Mouse (Mus musculus): ENCODE data around the gene Grb10. TPM values are rescaled to one million over a fixed set of nuclear protein-coding genes. Genes with fewer than 3 reads are reported as not detected.
A peak's percentile ranks its signal among the peaks of the same experiment; 100 is the strongest.

Gene Grb10
- polyA plus RNA-seq, 1 experiment = 27.2 TPM

- Histone ChIP-seq H3K4me1 (ENCODE audit: control insufficient read depth, insufficient read depth, low read length) (no peaks in the 10 kb centered on the region), H3K4me3 (ENCODE audit: insufficient read depth, low read length) (no peak overlapping the region), H3K27ac (ENCODE audit: insufficient read depth, low read length) (no peak overlapping the region)
- TF ChIP-seq CTCF (IDR thresholded peaks at IDR 0.05; ENCODE audit: extremely low read depth, insufficient read depth, low read length) (no peak), POLR2A (IDR thresholded peaks at IDR 0.05; ENCODE audit: extremely low read depth, insufficient read depth, low read length) (no peak)
Observed at GRCm38 (mm10) chr11:12035324-12035723, 3.2 kb downstream of the Grb10 start.

- Histone ChIP-seq H3K4me3 (ENCODE audit: insufficient read depth, low read length) (no peak overlapping the region), H3K27ac (ENCODE audit: insufficient read depth, low read length) (no peak overlapping the region), H3K4me1 (ENCODE audit: control insufficient read depth, insufficient read depth, low read length) (no peaks in the 10 kb centered on the region)
- TF ChIP-seq CTCF (IDR thresholded peaks at IDR 0.05; ENCODE audit: extremely low read depth, insufficient read depth, low read length) (no peak), POLR2A (IDR thresholded peaks at IDR 0.05; ENCODE audit: extremely low read depth, insufficient read depth, low read length) (no peak)
Observed at GRCm38 (mm10) chr11:12034781-12035180, 3.7 kb downstream of the Grb10 start.

- Histone ChIP-seq H3K4me1 (ENCODE audit: control insufficient read depth, insufficient read depth, low read length) (no peaks in the 10 kb centered on the region), H3K4me3 (ENCODE audit: insufficient read depth, low read length) (no peak overlapping the region), H3K27ac (ENCODE audit: insufficient read depth, low read length) (no peak overlapping the region)
- no peak for TF ChIP-seq POLR2A (IDR thresholded peaks at IDR 0.05; ENCODE audit: extremely low read depth, insufficient read depth, low read length)
- TF ChIP-seq CTCF (IDR thresholded peaks at IDR 0.05; ENCODE audit: extremely low read depth, insufficient read depth, low read length) = no peak
Observed at GRCm38 (mm10) chr11:12034371-12034770, 4.1 kb downstream of the Grb10 start.

- Histone ChIP-seq H3K4me3 (ENCODE audit: insufficient read depth, low read length) (no peak overlapping the region), H3K4me1 (ENCODE audit: control insufficient read depth, insufficient read depth, low read length) (no peaks in the 10 kb centered on the region), H3K27ac (ENCODE audit: insufficient read depth, low read length) (no peak overlapping the region)
- TF ChIP-seq POLR2A (IDR thresholded peaks at IDR 0.05; ENCODE audit: extremely low read depth, insufficient read depth, low read length) = no peak
- no peak for TF ChIP-seq CTCF (IDR thresholded peaks at IDR 0.05; ENCODE audit: extremely low read depth, insufficient read depth, low read length)
Observed at GRCm38 (mm10) chr11:12032831-12033230, 5.7 kb downstream of the Grb10 start.

GRCm38 (mm10) chr11:12026638-12027037, 11.8 kb downstream of the Grb10 start:
- Histone ChIP-seq H3K27ac (ENCODE audit: insufficient read depth, low read length) (peak overlapping the region; percentile 88), H3K4me1 (ENCODE audit: control insufficient read depth, insufficient read depth, low read length) (peaks cover 2% of the 10 kb centered on the region; the same call in 1 of the 2 replicates), H3K4me3 (ENCODE audit: insufficient read depth, low read length) (peak overlapping the region; percentile 63)
- no peak for TF ChIP-seq CTCF (IDR thresholded peaks at IDR 0.05; ENCODE audit: extremely low read depth, insufficient read depth, low read length)

- H3K4me3 ChIP-seq (ENCODE audit: insufficient read depth, low read length) = peak overlapping the region; percentile 63
- H3K4me1 ChIP-seq (ENCODE audit: control insufficient read depth, insufficient read depth, low read length) = peaks cover 2% of the 10 kb centered on the region; the same call in 1 of the 2 replicates
- H3K27ac ChIP-seq (ENCODE audit: insufficient read depth, low read length) = peak overlapping the region; percentile 91
- no peak for TF ChIP-seq POLR2A (IDR thresholded peaks at IDR 0.05; ENCODE audit: extremely low read depth, insufficient read depth, low read length)
- 0 out of 2 replicates have a peak, but pooled peaks have one; percentile 14 for TF ChIP-seq CTCF (IDR thresholded peaks at IDR 0.05; ENCODE audit: extremely low read depth, insufficient read depth, low read length)
Observed at GRCm38 (mm10) chr11:12025756-12026593, 12.5 kb downstream of the Grb10 start.

GRCm38 (mm10) chr11:12025392-12025755, 13.1 kb downstream of the Grb10 start:
- no peak for TF ChIP-seq CTCF (IDR thresholded peaks at IDR 0.05; ENCODE audit: extremely low read depth, insufficient read depth, low read length)
- TF ChIP-seq POLR2A (IDR thresholded peaks at IDR 0.05; ENCODE audit: extremely low read depth, insufficient read depth, low read length) = no peak
- Histone ChIP-seq H3K4me3 (ENCODE audit: insufficient read depth, low read length) (peak overlapping the region; percentile 63), H3K27ac (ENCODE audit: insufficient read depth, low read length) (peak overlapping the region; percentile 91), H3K4me1 (ENCODE audit: control insufficient read depth, insufficient read depth, low read length) (peaks cover 2% of the 10 kb centered on the region; the same call in 1 of the 2 replicates)

GRCm38 (mm10) chr11:12023051-12023450, 15.4 kb downstream of the Grb10 start:
- Histone ChIP-seq H3K27ac (ENCODE audit: insufficient read depth, low read length) (no peak overlapping the region), H3K4me1 (ENCODE audit: control insufficient read depth, insufficient read depth, low read length) (peaks cover 2% of the 10 kb centered on the region; the same call in 1 of the 2 replicates), H3K4me3 (ENCODE audit: insufficient read depth, low read length) (no peak overlapping the region)
- TF ChIP-seq CTCF (IDR thresholded peaks at IDR 0.05; ENCODE audit: extremely low read depth, insufficient read depth, low read length) (no peak), POLR2A (IDR thresholded peaks at IDR 0.05; ENCODE audit: extremely low read depth, insufficient read depth, low read length) (no peak)

- Histone ChIP-seq H3K27ac (ENCODE audit: insufficient read depth, low read length) (no peak overlapping the region), H3K4me1 (ENCODE audit: control insufficient read depth, insufficient read depth, low read length) (no peaks in the 10 kb centered on the region), H3K4me3 (ENCODE audit: insufficient read depth, low read length) (no peak overlapping the region)
- TF ChIP-seq POLR2A (IDR thresholded peaks at IDR 0.05; ENCODE audit: extremely low read depth, insufficient read depth, low read length) (no peak), CTCF (IDR thresholded peaks at IDR 0.05; ENCODE audit: extremely low read depth, insufficient read depth, low read length) (no peak)
Observed at GRCm38 (mm10) chr11:12019651-12020050, 18.8 kb downstream of the Grb10 start.

- H3K27ac ChIP-seq (ENCODE audit: insufficient read depth, low read length) = no peak overlapping the region
- no peaks in the 10 kb centered on the region for H3K4me1 ChIP-seq (ENCODE audit: control insufficient read depth, insufficient read depth, low read length)
- TF ChIP-seq POLR2A (IDR thresholded peaks at IDR 0.05; ENCODE audit: extremely low read depth, insufficient read depth, low read length) (no peak), CTCF (IDR thresholded peaks at IDR 0.05; ENCODE audit: extremely low read depth, insufficient read depth, low read length) (no peak)
- H3K4me3 ChIP-seq (ENCODE audit: insufficient read depth, low read length) = no peak overlapping the region
Observed at GRCm38 (mm10) chr11:12018604-12019003, 19.9 kb downstream of the Grb10 start.

Data from cortical plate, adult 2 months (tissue).